Mouse (Mus musculus): ENCODE measurements around the gene Gm10643. TPM values are rescaled to one million over a fixed set of nuclear protein-coding genes. Genes with fewer than 3 reads are reported as not detected.

The Gm10643 gene
- polyA plus RNA-seq (2015; fragmentation: Nextera tagmentation; extraction: Ambion mirVana) = 1.2 TPM in 2 replicates

DNA sequence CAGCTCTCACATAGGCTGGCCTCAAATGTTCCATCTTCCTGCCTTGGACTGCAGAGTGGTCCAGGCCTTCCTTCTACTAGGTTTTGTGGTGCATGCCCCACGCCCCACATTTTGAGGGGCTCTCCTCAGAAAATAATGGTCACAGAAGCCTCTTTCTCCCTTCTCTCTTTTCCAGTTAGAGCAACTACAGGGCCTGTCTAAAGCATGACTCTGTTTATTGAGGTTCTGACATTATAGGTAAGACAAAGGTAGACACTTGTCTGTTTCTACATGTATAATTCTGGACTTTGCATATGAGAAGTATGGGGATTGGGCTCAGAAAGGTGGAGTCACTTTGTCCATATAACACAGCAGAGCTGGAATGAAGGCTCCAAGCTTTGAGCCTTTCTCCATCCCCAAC lies at the start of gene Gm10643:
Gene Gm10643, minus strand, starts transcription at position 101 of the 400 bp plus-strand sequence.
- Histone ChIP-seq H3K27ac (ENCODE audit: low read length) (peak within 1 kb of the TSS; percentile 93), H3K27me3 (ENCODE audit: insufficient read depth, low read length) (no peaks in the 10 kb centered on the region), H3K36me3 (ENCODE audit: insufficient read depth, low read length) (no peaks in the 10 kb centered on the region), H3K9ac (replicated peaks; ENCODE audit: low read length) (peak within 1 kb of the TSS; percentile 81), H3K4me3 (ENCODE audit: low read length) (peak within 1 kb of the TSS; percentile 66), H3K9me3 (ENCODE audit: low read length) (no peaks in the 10 kb centered on the region), H3K4me1 (ENCODE audit: insufficient read depth, low read length) (peaks cover 32% of the 10 kb centered on the region), H3K4me2 (replicated peaks; ENCODE audit: low read depth, low read length) (peak within 1 kb of the TSS; percentile 88)
- WGBS = 92% methylated on average over 1 of the region's 1 CpGs
- ATAC-seq (ENCODE audit: low FRiP score, low TSS enrichment) = no peak

DNA sequence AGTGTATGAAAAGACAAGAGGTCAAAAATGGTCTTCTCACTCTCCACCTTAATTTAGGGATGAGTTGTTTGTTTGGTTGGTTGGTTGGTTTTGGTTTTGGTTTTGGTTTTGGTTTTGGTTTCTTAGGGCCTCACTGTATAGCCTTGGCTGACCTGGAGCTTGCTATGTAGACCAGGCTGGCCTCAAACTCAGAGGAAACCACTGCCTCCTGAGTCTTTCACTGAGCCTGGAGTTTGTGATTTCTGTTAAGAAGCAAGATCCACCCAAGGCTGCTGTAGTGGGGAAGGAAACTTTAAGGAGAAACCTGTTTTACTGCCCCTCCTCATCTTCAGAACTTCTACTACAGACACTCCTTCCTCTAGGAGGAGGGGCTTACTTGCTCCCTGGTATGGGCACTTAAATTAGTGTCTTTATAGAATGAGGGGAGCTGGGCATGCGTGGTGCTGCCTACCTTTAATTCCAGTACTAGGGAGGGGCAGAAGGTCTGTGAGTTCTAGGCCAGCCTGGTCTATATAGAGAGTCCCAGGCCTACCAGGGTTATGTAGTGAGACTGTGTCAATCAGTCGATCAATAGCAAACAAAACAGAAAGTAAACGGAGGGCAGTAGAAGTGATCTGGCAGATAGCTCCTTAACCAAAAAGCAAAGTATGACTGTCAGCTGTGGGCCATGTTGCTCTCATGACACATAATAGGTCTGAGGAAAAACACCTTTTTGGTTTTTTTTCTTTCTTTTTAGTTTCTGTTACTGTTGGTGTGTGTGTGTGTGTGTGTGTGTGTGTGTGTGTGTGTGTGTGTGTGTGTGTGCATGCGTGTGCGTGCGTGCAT lies 41.5 kb upstream of the Gm10643 start:
- WGBS = 93% methylated on average over 3 of the region's 6 CpGs

DNA sequence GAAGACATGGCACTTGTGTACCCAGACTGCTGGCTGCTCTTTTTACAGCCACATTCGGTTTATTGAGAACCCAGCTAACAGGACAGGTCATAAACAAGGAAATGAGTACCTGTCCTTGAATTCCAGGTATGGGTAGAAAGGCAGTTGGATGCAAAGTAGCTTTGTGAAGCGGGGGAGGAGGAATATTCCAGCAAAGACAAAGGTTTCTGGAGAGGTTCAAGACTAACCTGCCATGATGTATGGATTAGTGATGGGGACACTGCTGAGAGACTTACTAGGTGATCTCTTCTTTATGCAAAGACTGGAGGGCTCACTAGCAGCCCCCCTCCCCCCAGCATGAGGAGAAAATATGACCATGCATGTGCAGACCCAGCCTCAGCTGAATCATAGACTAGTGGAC lies 40.7 kb upstream of the Gm10643 start:
- Histone ChIP-seq H3K4me2 (replicated peaks; ENCODE audit: low read depth, low read length) (no peak overlapping the region), H3K9ac (replicated peaks; ENCODE audit: low read length) (no peak overlapping the region; the same call in 1 of the 2 replicates), H3K4me3 (ENCODE audit: low read length) (no peak overlapping the region), H3K4me1 (ENCODE audit: insufficient read depth, low read length) (peaks cover 18% of the 10 kb centered on the region), H3K27ac (ENCODE audit: low read length) (no peak overlapping the region), H3K36me3 (ENCODE audit: insufficient read depth, low read length) (peaks cover 10% of the 10 kb centered on the region; the same call in 1 of the 2 replicates), H3K27me3 (ENCODE audit: insufficient read depth, low read length) (no peaks in the 10 kb centered on the region), H3K9me3 (ENCODE audit: low read length) (no peaks in the 10 kb centered on the region)
- WGBS = 64% methylated on average over 2 of the region's 2 CpGs
- no peak for ATAC-seq (ENCODE audit: low FRiP score, low TSS enrichment)

More for the DNA sequence above, 41.5 kb upstream of the Gm10643 start:
- Histone ChIP-seq H3K4me2 (replicated peaks; ENCODE audit: low read depth, low read length) (no peak overlapping the region), H3K9me3 (ENCODE audit: low read length) (no peaks in the 10 kb centered on the region), H3K4me1 (ENCODE audit: insufficient read depth, low read length) (peaks cover 18% of the 10 kb centered on the region), H3K27me3 (ENCODE audit: insufficient read depth, low read length) (no peaks in the 10 kb centered on the region), H3K9ac (replicated peaks; ENCODE audit: low read length) (no peak overlapping the region), H3K36me3 (ENCODE audit: insufficient read depth, low read length) (peaks cover 8% of the 10 kb centered on the region; the same call in 1 of the 2 replicates), H3K27ac (ENCODE audit: low read length) (no peak overlapping the region), H3K4me3 (ENCODE audit: low read length) (no peak overlapping the region)
- ATAC-seq (ENCODE audit: low FRiP score, low TSS enrichment) = no peak

DNA sequence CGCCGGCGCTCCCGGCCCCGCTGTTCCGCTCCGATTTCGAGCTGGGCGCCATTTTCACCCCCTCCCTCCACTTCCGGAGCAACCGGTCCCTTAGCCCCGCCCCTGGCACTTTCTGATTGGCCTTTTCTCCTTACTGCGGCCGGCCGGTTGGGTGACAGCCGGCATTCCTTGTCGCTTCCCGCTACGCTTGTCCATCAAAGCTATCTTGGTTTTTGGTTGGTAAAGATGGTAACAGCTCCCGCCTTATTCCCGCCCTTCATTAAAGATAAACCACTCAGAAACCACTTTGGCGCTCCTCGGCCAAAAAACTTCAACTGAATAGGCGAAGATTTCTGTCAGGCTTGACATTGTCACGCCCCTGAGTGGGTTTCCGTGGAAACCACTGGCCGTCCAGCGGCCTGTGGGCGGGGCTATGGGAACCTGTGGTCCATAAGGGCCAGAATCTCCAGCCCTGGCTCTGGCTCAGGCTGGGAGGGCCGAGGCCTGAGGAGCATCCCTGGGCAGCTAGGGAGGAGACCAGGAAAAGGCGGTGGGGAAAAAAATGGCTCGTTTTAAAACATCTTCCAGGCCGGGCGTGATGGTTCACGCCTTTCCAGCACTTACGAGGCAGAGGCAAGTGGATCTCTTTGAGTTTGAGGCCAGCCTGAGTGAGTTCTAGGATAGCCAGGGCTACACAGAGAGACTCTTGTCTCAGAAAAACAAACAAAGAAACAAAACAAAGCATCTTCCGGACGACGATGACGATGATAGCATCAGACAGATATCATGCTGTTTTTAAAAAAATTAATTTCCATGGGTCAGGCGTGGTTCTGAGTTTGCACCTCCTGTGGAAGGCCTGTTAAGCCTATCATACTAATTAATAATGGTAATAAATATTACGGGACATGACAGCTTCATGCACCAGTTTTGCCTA lies 40.0 kb upstream of the Gm10643 start, which contains the start of gene Dcaf15:
Gene Dcaf15, minus strand, starts transcription at position 72 of the 913 bp plus-strand sequence.
- H3K36me3 ChIP-seq (ENCODE audit: insufficient read depth, low read length) = peaks cover 10% of the 10 kb centered on the region; the same call in 1 of the 2 replicates
- peak within 1 kb of the TSS; percentile 55 for H3K4me2 ChIP-seq (replicated peaks; ENCODE audit: low read depth, low read length)
- H3K4me3 ChIP-seq (ENCODE audit: low read length) = peak within 1 kb of the TSS; percentile 65
- H3K9ac ChIP-seq (replicated peaks; ENCODE audit: low read length) = peak within 1 kb of the TSS; percentile 88
- H3K27me3 ChIP-seq (ENCODE audit: insufficient read depth, low read length) = no peaks in the 10 kb centered on the region
- WGBS = 7% methylated on average over 42 of the region's 42 CpGs
- peak within 1 kb of the TSS; percentile 91 for H3K27ac ChIP-seq (ENCODE audit: low read length)
- H3K9me3 ChIP-seq (ENCODE audit: low read length) = no peaks in the 10 kb centered on the region
- ATAC-seq (ENCODE audit: low FRiP score, low TSS enrichment) = peak; percentile 97
- peaks cover 18% of the 10 kb centered on the region for H3K4me1 ChIP-seq (ENCODE audit: insufficient read depth, low read length)

DNA sequence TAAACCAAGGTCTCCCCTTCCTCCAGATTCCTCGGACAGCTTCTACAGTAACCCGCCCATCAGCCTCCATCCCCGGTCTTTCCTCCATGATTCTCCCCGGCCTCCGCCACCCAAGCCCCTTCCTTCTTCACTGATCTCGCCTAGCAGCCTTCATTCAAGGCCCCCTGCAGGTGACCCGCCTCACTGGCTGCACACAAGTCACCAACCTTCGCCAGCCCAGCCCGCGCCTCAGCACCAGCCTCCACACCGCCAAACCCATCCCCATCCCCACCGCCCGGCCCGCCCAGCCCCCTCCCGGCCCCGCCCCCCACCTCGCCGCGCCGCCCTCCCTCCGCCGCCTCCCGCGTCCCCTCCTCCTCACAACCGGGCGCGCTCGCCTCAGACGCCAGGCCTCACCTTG lies 39.3 kb upstream of the Gm10643 start:
- H3K4me1 ChIP-seq (ENCODE audit: insufficient read depth, low read length) = peaks cover 18% of the 10 kb centered on the region
- 1% methylated on average over 13 of the region's 29 CpGs for WGBS
- peak; percentile 87 for ATAC-seq (ENCODE audit: low FRiP score, low TSS enrichment)

GRCm38 (mm10) chr8:84103601-84104000 lies 38.7 kb upstream of the Gm10643 start:
- H3K4me2 ChIP-seq (replicated peaks; ENCODE audit: low read depth, low read length) = peak overlapping the region; percentile 55
- H3K4me1 ChIP-seq (ENCODE audit: insufficient read depth, low read length) = peaks cover 18% of the 10 kb centered on the region
- peak overlapping the region; percentile 65 for H3K4me3 ChIP-seq (ENCODE audit: low read length)
- peak overlapping the region; percentile 88 for H3K9ac ChIP-seq (replicated peaks; ENCODE audit: low read length)
- H3K9me3 ChIP-seq (ENCODE audit: low read length) = no peaks in the 10 kb centered on the region
- H3K36me3 ChIP-seq (ENCODE audit: insufficient read depth, low read length) = peaks cover 14% of the 10 kb centered on the region
- no peak overlapping the region for H3K27ac ChIP-seq (ENCODE audit: low read length)
- H3K27me3 ChIP-seq (ENCODE audit: insufficient read depth, low read length) = no peaks in the 10 kb centered on the region
- 39% methylated on average over 3 of the region's 3 CpGs for WGBS
- no peak for ATAC-seq (ENCODE audit: low FRiP score, low TSS enrichment)

More for the DNA sequence above, 39.3 kb upstream of the Gm10643 start:
- H3K9me3 ChIP-seq (ENCODE audit: low read length) = no peaks in the 10 kb centered on the region
- H3K4me3 ChIP-seq (ENCODE audit: low read length) = peak overlapping the region; percentile 65
- peaks cover 10% of the 10 kb centered on the region; the same call in 1 of the 2 replicates for H3K36me3 ChIP-seq (ENCODE audit: insufficient read depth, low read length)
- H3K27me3 ChIP-seq (ENCODE audit: insufficient read depth, low read length) = no peaks in the 10 kb centered on the region
- H3K27ac ChIP-seq (ENCODE audit: low read length) = peak overlapping the region; percentile 91
- peak overlapping the region; percentile 88 for H3K9ac ChIP-seq (replicated peaks; ENCODE audit: low read length)
- H3K4me2 ChIP-seq (replicated peaks; ENCODE audit: low read depth, low read length) = peak overlapping the region; percentile 55

DNA sequence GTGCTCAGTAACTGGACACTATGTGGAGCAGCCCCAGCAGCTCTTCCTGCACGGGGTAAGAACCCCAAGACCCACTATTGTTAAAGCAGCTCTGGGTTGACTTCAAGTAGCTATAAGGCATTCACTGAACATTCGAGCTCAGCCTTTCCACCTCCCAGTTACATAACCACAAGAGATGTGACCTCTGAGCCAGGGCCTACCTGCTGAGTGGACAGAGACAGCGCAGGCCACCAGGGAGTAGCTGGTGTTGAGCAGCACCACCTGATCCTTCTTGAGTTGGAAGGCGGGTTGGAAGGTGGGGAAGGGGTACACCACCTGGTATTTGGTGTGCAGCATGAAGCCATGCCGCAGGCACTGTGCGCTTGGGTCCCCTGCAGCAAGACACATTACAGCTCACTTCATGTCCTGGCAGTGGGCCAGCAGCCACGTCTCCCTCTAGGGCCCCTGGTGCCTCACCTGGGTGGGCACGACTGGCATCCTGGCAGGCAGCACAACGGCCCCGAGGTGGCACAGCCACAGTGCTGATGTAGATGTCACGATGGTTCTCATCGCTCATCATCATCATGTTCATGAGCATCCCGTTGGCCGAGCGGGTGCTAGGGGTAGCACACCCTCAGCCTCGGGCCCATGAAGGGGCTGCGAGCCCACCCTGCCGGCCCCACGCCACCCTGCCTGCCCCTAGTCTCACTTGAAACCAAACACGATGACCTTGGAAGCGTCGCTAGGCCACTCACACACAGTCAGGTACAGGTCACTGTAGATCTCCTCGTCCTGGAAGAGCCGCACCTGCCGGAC lies 36.7 kb upstream of the Gm10643 start:
- Histone ChIP-seq H3K36me3 (ENCODE audit: insufficient read depth, low read length) (peaks cover 32% of the 10 kb centered on the region), H3K9me3 (ENCODE audit: low read length) (no peaks in the 10 kb centered on the region), H3K27me3 (ENCODE audit: insufficient read depth, low read length) (no peaks in the 10 kb centered on the region), H3K4me3 (ENCODE audit: low read length) (no peak overlapping the region), H3K4me1 (ENCODE audit: insufficient read depth, low read length) (peaks cover 18% of the 10 kb centered on the region), H3K9ac (replicated peaks; ENCODE audit: low read length) (no peak overlapping the region), H3K4me2 (replicated peaks; ENCODE audit: low read depth, low read length) (no peak overlapping the region), H3K27ac (ENCODE audit: low read length) (no peak overlapping the region)
- ATAC-seq (ENCODE audit: low FRiP score, low TSS enrichment) = no peak
- WGBS = 87% methylated on average over 25 of the region's 25 CpGs

DNA sequence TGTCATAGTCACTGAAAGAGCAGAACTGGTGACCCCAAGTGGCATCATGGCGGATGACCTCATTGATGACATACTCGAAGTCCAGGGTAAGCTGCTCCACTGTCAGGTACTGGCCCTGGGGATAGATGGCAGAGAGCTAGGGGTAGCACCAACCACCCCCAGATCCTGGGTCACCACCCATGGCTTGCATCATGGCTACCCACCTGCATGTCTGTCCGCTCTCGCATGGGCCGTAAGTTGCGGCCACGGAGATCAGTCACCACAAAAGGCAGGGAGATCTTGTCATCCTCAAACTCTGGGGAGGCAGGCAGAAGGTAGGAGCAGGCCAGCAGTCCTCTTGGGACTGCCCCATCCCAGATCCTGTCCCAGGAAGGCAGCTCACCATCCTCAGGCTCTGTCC lies 33.4 kb upstream of the Gm10643 start:
- no peak overlapping the region for H3K4me3 ChIP-seq (ENCODE audit: low read length)
- no peaks in the 10 kb centered on the region for H3K9me3 ChIP-seq (ENCODE audit: low read length)
- H3K4me2 ChIP-seq (replicated peaks; ENCODE audit: low read depth, low read length) = no peak overlapping the region
- peaks cover 7% of the 10 kb centered on the region for H3K4me1 ChIP-seq (ENCODE audit: insufficient read depth, low read length)
- whole genome bisulfite sequencing = 91% methylated on average over 7 of the region's 7 CpGs
- no peak for ATAC-seq (ENCODE audit: low FRiP score, low TSS enrichment)
- no peaks in the 10 kb centered on the region for H3K27me3 ChIP-seq (ENCODE audit: insufficient read depth, low read length)
- H3K27ac ChIP-seq (ENCODE audit: low read length) = no peak overlapping the region
- no peak overlapping the region for H3K9ac ChIP-seq (replicated peaks; ENCODE audit: low read length)
- H3K36me3 ChIP-seq (ENCODE audit: insufficient read depth, low read length) = peaks cover 55% of the 10 kb centered on the region

DNA sequence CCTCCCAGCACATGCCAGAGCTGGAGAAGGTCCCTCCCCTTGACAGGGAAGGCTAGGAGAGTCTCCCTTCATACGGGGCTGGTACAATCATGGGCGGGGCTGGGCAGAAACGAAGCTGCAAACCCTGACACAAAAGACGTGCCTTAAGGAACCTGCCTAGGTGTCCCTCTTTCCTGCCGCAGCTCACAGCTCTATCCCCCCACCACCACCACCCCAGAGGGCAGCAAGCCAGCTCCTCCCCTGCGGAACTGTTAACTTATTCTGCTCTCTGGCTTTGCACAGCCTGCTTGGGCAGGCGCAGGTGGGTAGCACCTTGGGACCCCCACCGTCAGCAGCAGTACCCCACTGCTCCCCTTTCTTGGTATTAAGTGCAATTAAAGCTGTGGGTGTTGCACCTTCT lies 31.1 kb upstream of the Gm10643 start:
- peaks cover 57% of the 10 kb centered on the region for H3K36me3 ChIP-seq (ENCODE audit: insufficient read depth, low read length)
- no peaks in the 10 kb centered on the region for H3K4me1 ChIP-seq (ENCODE audit: insufficient read depth, low read length)
- no peaks in the 10 kb centered on the region for H3K27me3 ChIP-seq (ENCODE audit: insufficient read depth, low read length)
- no peak overlapping the region for H3K27ac ChIP-seq (ENCODE audit: low read length)
- no peak overlapping the region for H3K4me3 ChIP-seq (ENCODE audit: low read length)
- H3K9ac ChIP-seq (replicated peaks; ENCODE audit: low read length) = no peak overlapping the region
- no peaks in the 10 kb centered on the region for H3K9me3 ChIP-seq (ENCODE audit: low read length)
- WGBS = 71% methylated on average over 8 of the region's 8 CpGs
- ATAC-seq (ENCODE audit: low FRiP score, low TSS enrichment) = no peak
- no peak overlapping the region for H3K4me2 ChIP-seq (replicated peaks; ENCODE audit: low read depth, low read length)
